Comparison of ENCODE assay signal across 31 mouse cellular contexts in genomic region chr7:72900816-72901215, GRCm38 (mm10).
DNase-seq lines count a peak whose midpoint lies in the region; ATAC-seq and TF ChIP-seq lines count a peak whose summit lies in the region.
"Had no signal": no experiment of that assay in that cellular context is flagged by ENCODE, and none has a peak within 500 bp of the region (broad histone marks: within the 10 kb centered on the region; RNA-seq: fewer than 3 reads in every experiment).

No protein-coding gene starts in this region.

- H3K4me3 ChIP-seq in hindbrain, embryonic 11.5 days (ENCODE audit: low read depth, low read length): no peak overlapping the region
- H3K4me3 ChIP-seq in hindbrain, embryonic 10.5 days: no peak overlapping the region
- no peak overlapping the region for H3K4me3 ChIP-seq in embryonic facial prominence, embryonic 11.5 days (ENCODE audit: low read depth, low read length)
- no peak overlapping the region for H3K4me3 ChIP-seq in limb, embryonic 11.5 days (ENCODE audit: low read depth, low read length)
- H3K4me3 ChIP-seq in left cerebral cortex, adult 2 months: no peak overlapping the region
- H3K4me3 ChIP-seq: embryonic facial prominence, embryonic 13.5 days; erythroblast, embryonic 14.5 days; forebrain, embryonic 12.5 days; liver, embryonic 12.5 days; midbrain, embryonic 13.5 days; stomach, embryonic 15.5 days had no signal

- H3K9me3 ChIP-seq in hindbrain, embryonic 11.5 days (ENCODE audit: control insufficient read depth, low read length): no peaks in the 10 kb centered on the region
- H3K9me3 ChIP-seq in hindbrain, embryonic 10.5 days: no peaks in the 10 kb centered on the region
- no peaks in the 10 kb centered on the region for H3K9me3 ChIP-seq in embryonic facial prominence, embryonic 11.5 days (replicated peaks; ENCODE audit: control insufficient read depth, low read length)
- no peaks in the 10 kb centered on the region for H3K9me3 ChIP-seq in limb, embryonic 11.5 days (ENCODE audit: control insufficient read depth, low read length)
- H3K9me3 ChIP-seq: embryonic facial prominence, embryonic 13.5 days; forebrain, embryonic 12.5 days; liver, embryonic 12.5 days; midbrain, embryonic 13.5 days; stomach, embryonic 15.5 days had no signal

- H3K27ac ChIP-seq in hindbrain, embryonic 11.5 days (ENCODE audit: low read depth, low read length): no peak overlapping the region
- no peak overlapping the region for H3K27ac ChIP-seq in hindbrain, embryonic 10.5 days
- H3K27ac ChIP-seq in embryonic facial prominence, embryonic 11.5 days (replicated peaks; ENCODE audit: low read depth, low read length): no peak overlapping the region
- H3K27ac ChIP-seq in limb, embryonic 11.5 days (replicated peaks; ENCODE audit: low read depth, low read length): no peak overlapping the region
- no peak overlapping the region for H3K27ac ChIP-seq in left cerebral cortex, adult 2 months
- H3K27ac ChIP-seq: embryonic facial prominence, embryonic 13.5 days; forebrain, embryonic 12.5 days; hindbrain, embryonic 14.5 days; kidney, postnatal 0 days; liver, embryonic 12.5 days; midbrain, embryonic 13.5 days; stomach, embryonic 15.5 days had no signal

- DNase-seq in hindbrain, embryonic 11.5 days (ENCODE audit: low spot score): peak; percentile 6
- DNase-seq in hindbrain, embryonic 10.5 days (ENCODE audit: low spot score): no peak
- DNase-seq in embryonic facial prominence, embryonic 11.5 days (ENCODE audit: low spot score): peak; percentile 79
- peak; percentile 29 for DNase-seq in limb, embryonic 11.5 days (ENCODE audit: low spot score)
- DNase-seq in left cerebral cortex, adult 2 months (ENCODE audit: extremely low spot score in 1 of 2, low spot score in 2 of 2): no peak
- DNase-seq in kidney, adult 8-10 months: no peak
- DNase-seq: adrenal gland, postnatal 14 days; cerebellum, adult 11 months; cerebellum, adult 9-10 months; cerebellum, postnatal 36 days; gastrocnemius, postnatal 36 days; heart, adult 18-20 months; heart, postnatal 36 days; kidney, adult 2 months; kidney, postnatal 4 days; left cerebral cortex, postnatal 4 days; liver, postnatal 0 days; lung, postnatal 36 days; retina, postnatal 1 day; right cerebral cortex, postnatal 25 days; thymus, postnatal 25 days had no signal

- H3K4me2 ChIP-seq in hindbrain, embryonic 11.5 days (replicated peaks; ENCODE audit: low read depth, low read length): no peak overlapping the region
- no peak overlapping the region for H3K4me2 ChIP-seq in embryonic facial prominence, embryonic 11.5 days (ENCODE audit: low read depth, low read length)
- no peak overlapping the region for H3K4me2 ChIP-seq in limb, embryonic 11.5 days (ENCODE audit: low read depth, severe bottlenecking)
- H3K4me2 ChIP-seq: embryonic facial prominence, embryonic 13.5 days; forebrain, embryonic 12.5 days; heart, embryonic 11.5 days; hindbrain, embryonic 14.5 days; liver, embryonic 12.5 days; midbrain, embryonic 13.5 days; stomach, embryonic 15.5 days had no signal

- intact Hi-C loops in left cerebral cortex, adult 2 months (cut with DNase I): no loop called here

- 77% methylated on average over 6 of the region's 6 CpGs for WGBS in hindbrain, embryonic 11.5 days
- 80% methylated on average over 6 of the region's 6 CpGs for WGBS in hindbrain, embryonic 10.5 days
- WGBS in embryonic facial prominence, embryonic 11.5 days: 52% methylated on average over 6 of the region's 6 CpGs
- WGBS in limb, embryonic 11.5 days: 34% methylated on average over 6 of the region's 6 CpGs

- ATAC-seq in hindbrain, embryonic 11.5 days (ENCODE audit: low FRiP score): no peak
- ATAC-seq in embryonic facial prominence, embryonic 11.5 days (replicated peaks; ENCODE audit: insufficient number of reproducible peaks, low FRiP score, low TSS enrichment, low read depth): no peak
- no peak for ATAC-seq in limb, embryonic 11.5 days (ENCODE audit: insufficient number of reproducible peaks, low FRiP score, low TSS enrichment, low read depth)
- no peak for ATAC-seq in CD4-positive, CD25-positive, alpha-beta regulatory T cell, adult 4 months
- ATAC-seq: liver, embryonic 12.5 days; liver, postnatal 0 days; midbrain, embryonic 13.5 days had no signal

- TF ChIP-seq CTCF in left cerebral cortex, adult 2 months (IDR thresholded peaks at IDR 0.05): no peak

- no peak overlapping the region for H3K9ac ChIP-seq in hindbrain, embryonic 11.5 days (ENCODE audit: low read depth, low read length)
- no peak overlapping the region for H3K9ac ChIP-seq in embryonic facial prominence, embryonic 11.5 days (replicated peaks; ENCODE audit: low read length)
- H3K9ac ChIP-seq in limb, embryonic 11.5 days (ENCODE audit: low read length): no peak overlapping the region
- H3K9ac ChIP-seq: embryonic facial prominence, embryonic 13.5 days; forebrain, embryonic 12.5 days; hindbrain, embryonic 14.5 days; liver, embryonic 12.5 days; liver, postnatal 0 days; midbrain, embryonic 13.5 days; stomach, embryonic 15.5 days had no signal

- H3K4me1 ChIP-seq in hindbrain, embryonic 11.5 days (replicated peaks; ENCODE audit: control insufficient read depth, insufficient read depth, low read length): no peaks in the 10 kb centered on the region
- H3K4me1 ChIP-seq in hindbrain, embryonic 10.5 days (replicated peaks): no peaks in the 10 kb centered on the region
- H3K4me1 ChIP-seq in embryonic facial prominence, embryonic 11.5 days (ENCODE audit: control insufficient read depth, insufficient read depth, low read length): no peaks in the 10 kb centered on the region
- H3K4me1 ChIP-seq in limb, embryonic 11.5 days (ENCODE audit: control insufficient read depth, insufficient read depth, low read length): no peaks in the 10 kb centered on the region
- H3K4me1 ChIP-seq: liver, embryonic 12.5 days; stomach, embryonic 15.5 days had no signal

- no peaks in the 10 kb centered on the region for H3K36me3 ChIP-seq in hindbrain, embryonic 11.5 days (ENCODE audit: control insufficient read depth, insufficient read depth, low read length)
- H3K36me3 ChIP-seq in hindbrain, embryonic 10.5 days: no peaks in the 10 kb centered on the region
- no peaks in the 10 kb centered on the region for H3K36me3 ChIP-seq in embryonic facial prominence, embryonic 11.5 days (replicated peaks; ENCODE audit: control insufficient read depth, insufficient read depth, low read depth, low read length)
- no peaks in the 10 kb centered on the region for H3K36me3 ChIP-seq in limb, embryonic 11.5 days (ENCODE audit: control insufficient read depth, insufficient read depth, low read length)
- H3K36me3 ChIP-seq: embryonic facial prominence, embryonic 13.5 days; forebrain, embryonic 12.5 days; liver, embryonic 12.5 days; midbrain, embryonic 13.5 days; stomach, embryonic 15.5 days had no signal

- H3K27me3 ChIP-seq in hindbrain, embryonic 11.5 days (ENCODE audit: control insufficient read depth, insufficient read depth, low read length): no peaks in the 10 kb centered on the region
- H3K27me3 ChIP-seq in hindbrain, embryonic 10.5 days (ENCODE audit: insufficient read depth, poor library complexity, severe bottlenecking): no peaks in the 10 kb centered on the region
- H3K27me3 ChIP-seq in embryonic facial prominence, embryonic 11.5 days (ENCODE audit: control insufficient read depth, insufficient read depth, low read length): no peaks in the 10 kb centered on the region
- H3K27me3 ChIP-seq in limb, embryonic 11.5 days (ENCODE audit: control insufficient read depth, insufficient read depth, low read length): no peaks in the 10 kb centered on the region
- H3K27me3 ChIP-seq: embryonic facial prominence, embryonic 13.5 days; forebrain, embryonic 12.5 days; liver, embryonic 12.5 days; midbrain, embryonic 13.5 days; stomach, embryonic 15.5 days had no signal

Comparison
In these comparisons a context has a peak if more than half of its experiments do, and no peak if none do; other contexts are left out.
1. DNase-seq: peak in hindbrain, embryonic 11.5 days (single experiment), embryonic facial prominence, embryonic 11.5 days (single experiment) and limb, embryonic 11.5 days (single experiment); none in hindbrain, embryonic 10.5 days (single experiment), left cerebral cortex, adult 2 months (0 of 2) and kidney, adult 8-10 months (0 of 2).